Mouse (Mus musculus): ENCODE measurements around the gene Kctd7. TPM values are rescaled to one million over a fixed set of nuclear protein-coding genes. Genes with fewer than 3 reads are reported as not detected.

The Kctd7 gene
- polyA plus RNA-seq, 1 experiment from 2014 or later: 2.4 TPM

DNA sequence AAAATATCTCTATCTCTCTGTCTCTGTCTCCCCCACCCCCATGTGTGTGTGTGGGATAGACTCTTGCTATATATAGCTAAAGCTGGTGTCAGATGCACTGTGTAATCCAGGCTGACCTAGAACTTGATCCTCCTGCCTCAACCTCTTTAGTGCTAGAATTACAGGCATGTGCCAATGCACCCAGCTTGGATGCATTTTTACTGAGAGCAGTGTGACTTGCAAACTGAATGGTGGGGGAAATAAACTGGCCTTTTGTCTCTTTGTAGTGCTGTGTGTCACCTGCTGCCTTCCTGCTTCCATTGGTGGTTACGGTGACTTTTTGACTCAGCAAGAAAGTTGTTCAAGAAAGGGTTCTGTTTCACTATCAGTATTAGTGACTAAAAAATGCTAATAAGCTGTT is 51.6 kb downstream of the Kctd7 start:
- Histone ChIP-seq H3K4me1 (replicated peaks; ENCODE audit: control insufficient read depth, insufficient read depth) (no peaks in the 10 kb centered on the region), H3K9me3 (ENCODE audit: control insufficient read depth, low read length) (no peaks in the 10 kb centered on the region), H3K27ac (replicated peaks) (no peak overlapping the region), H3K4me2 (replicated peaks; ENCODE audit: low read depth) (no peak overlapping the region), H3K4me3 (ENCODE audit: low read depth, low read length) (no peak overlapping the region), H3K9ac (ENCODE audit: low read length) (no peak overlapping the region), H3K36me3 (ENCODE audit: control insufficient read depth, insufficient read depth, low read length) (peaks cover 12% of the 10 kb centered on the region; the same call in 1 of the 2 replicates), H3K27me3 (ENCODE audit: control insufficient read depth, insufficient read depth, low read length) (no peaks in the 10 kb centered on the region)
- no peak for ATAC-seq (ENCODE audit: low FRiP score, low TSS enrichment)
- 74% methylated on average over 1 of the region's 1 CpGs for WGBS
- no peak for DNase-seq (ENCODE audit: low spot score)
- TF ChIP-seq EP300 (optimal IDR thresholded peaks at IDR 0.05): no peak
- no peak for TF ChIP-seq CTCF (IDR thresholded peaks at IDR 0.05; ENCODE audit: low read depth)

DNA sequence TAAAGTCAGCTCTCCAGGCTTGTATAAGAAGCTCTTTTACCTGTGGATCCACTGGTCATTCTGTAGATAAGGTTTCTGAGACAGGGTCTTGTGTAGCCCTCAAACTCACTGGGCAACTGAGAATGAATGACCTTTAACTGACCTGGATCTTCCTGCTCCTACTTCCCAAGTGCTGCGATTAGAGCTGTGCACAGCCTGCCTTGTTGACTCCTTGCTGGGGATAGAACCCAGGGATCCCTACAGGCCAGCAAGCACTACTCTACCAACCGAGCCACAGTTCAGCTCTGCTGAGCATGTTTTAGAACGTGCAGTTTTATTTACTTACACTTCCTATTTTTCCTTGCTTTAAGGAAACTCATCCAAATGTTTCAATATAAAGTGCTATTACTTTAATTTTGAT is 52.8 kb downstream of the Kctd7 start:
- ATAC-seq (ENCODE audit: low FRiP score, low TSS enrichment): no peak
- H3K9ac ChIP-seq (ENCODE audit: low read length): no peak overlapping the region
- no peak overlapping the region for H3K4me3 ChIP-seq (ENCODE audit: low read depth, low read length)
- H3K27me3 ChIP-seq (ENCODE audit: control insufficient read depth, insufficient read depth, low read length): no peaks in the 10 kb centered on the region
- no peak for DNase-seq (ENCODE audit: low spot score)
- no peaks in the 10 kb centered on the region for H3K9me3 ChIP-seq (ENCODE audit: control insufficient read depth, low read length)
- no peak for TF ChIP-seq EP300 (optimal IDR thresholded peaks at IDR 0.05)
- no peak for TF ChIP-seq CTCF (IDR thresholded peaks at IDR 0.05; ENCODE audit: low read depth)
- 77% methylated on average over 3 of the region's 3 CpGs for WGBS
- peaks cover 12% of the 10 kb centered on the region; the same call in 1 of the 2 replicates for H3K36me3 ChIP-seq (ENCODE audit: control insufficient read depth, insufficient read depth, low read length)
- H3K27ac ChIP-seq (replicated peaks): no peak overlapping the region
- H3K4me2 ChIP-seq (replicated peaks; ENCODE audit: low read depth): no peak overlapping the region
- no peaks in the 10 kb centered on the region for H3K4me1 ChIP-seq (replicated peaks; ENCODE audit: control insufficient read depth, insufficient read depth)

DNA sequence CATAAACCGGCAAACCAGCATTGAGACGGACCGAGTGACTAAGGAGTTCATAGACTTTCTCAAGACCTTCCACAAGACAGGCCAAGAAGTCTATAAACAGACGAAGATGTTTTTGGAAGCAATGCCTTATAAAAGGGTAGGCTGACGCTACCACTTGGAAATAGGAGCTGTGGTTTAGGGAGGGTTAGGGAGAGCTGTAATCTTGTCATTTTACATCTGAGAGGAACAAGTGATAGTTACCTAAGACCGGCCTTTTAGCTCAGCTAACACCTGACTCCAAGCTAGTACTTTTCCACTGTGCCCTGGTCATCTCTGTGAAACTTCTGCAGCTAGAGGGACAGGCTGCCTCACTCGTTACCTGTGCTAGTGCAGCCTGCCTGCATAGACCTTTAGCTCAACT is 53.3 kb downstream of the Kctd7 start:
- H3K4me3 ChIP-seq (ENCODE audit: low read depth, low read length): no peak overlapping the region
- no peak overlapping the region for H3K27ac ChIP-seq (replicated peaks)
- H3K4me1 ChIP-seq (replicated peaks; ENCODE audit: control insufficient read depth, insufficient read depth): no peaks in the 10 kb centered on the region
- WGBS: 85% methylated on average over 7 of the region's 7 CpGs
- H3K9ac ChIP-seq (ENCODE audit: low read length): no peak overlapping the region
- DNase-seq (ENCODE audit: low spot score): no peak
- ATAC-seq (ENCODE audit: low FRiP score, low TSS enrichment): no peak
- H3K27me3 ChIP-seq (ENCODE audit: control insufficient read depth, insufficient read depth, low read length): no peaks in the 10 kb centered on the region
- peaks cover 12% of the 10 kb centered on the region; the same call in 1 of the 2 replicates for H3K36me3 ChIP-seq (ENCODE audit: control insufficient read depth, insufficient read depth, low read length)
- no peak for TF ChIP-seq EP300 (optimal IDR thresholded peaks at IDR 0.05)
- no peak for TF ChIP-seq CTCF (IDR thresholded peaks at IDR 0.05; ENCODE audit: low read depth)
- H3K9me3 ChIP-seq (ENCODE audit: control insufficient read depth, low read length): no peaks in the 10 kb centered on the region
- H3K4me2 ChIP-seq (replicated peaks; ENCODE audit: low read depth): no peak overlapping the region

DNA sequence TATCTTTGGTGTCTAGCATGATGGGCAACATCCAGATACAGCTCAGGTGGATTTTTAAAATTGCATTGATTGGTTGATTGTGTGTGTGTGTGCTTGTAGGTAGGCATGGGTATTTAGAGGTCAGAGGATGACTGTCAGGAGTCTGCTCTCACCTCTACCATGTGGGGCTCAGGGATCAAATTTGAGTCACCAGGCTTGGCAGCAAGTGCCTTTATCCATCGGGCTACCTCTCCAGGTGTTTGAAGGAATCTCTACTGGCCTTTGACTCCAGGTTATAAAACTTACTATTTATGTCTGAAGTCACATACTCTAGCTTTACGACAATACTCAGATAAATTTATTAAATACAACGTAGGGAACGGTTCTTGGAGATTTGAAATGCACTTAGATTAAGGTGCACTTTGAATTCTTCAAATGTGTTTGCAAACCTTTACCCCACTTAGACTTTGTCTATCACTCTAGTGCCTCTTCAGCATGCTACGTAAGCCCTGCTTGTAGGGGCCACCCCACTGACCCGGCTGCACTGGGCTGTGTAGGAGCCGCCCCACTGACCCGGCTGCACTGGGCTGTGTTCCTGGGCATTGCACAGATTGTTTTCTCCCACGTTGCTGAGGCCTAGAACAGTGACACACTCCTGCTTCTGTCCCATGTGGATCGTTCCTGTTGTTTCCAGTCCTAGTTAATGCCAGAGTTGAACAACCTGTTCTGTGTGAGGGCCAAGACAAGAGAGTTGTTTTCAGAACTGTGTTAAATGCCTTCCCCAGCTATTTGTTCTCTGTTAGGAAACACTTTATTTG is 55.8 kb downstream of the Kctd7 start:
- H3K36me3 ChIP-seq (ENCODE audit: control insufficient read depth, insufficient read depth, low read length): peaks cover 13% of the 10 kb centered on the region; the same call in 1 of the 2 replicates
- 70% methylated on average over 10 of the region's 10 CpGs for WGBS
- no peak for TF ChIP-seq CTCF (IDR thresholded peaks at IDR 0.05; ENCODE audit: low read depth)
- no peak for TF ChIP-seq EP300 (optimal IDR thresholded peaks at IDR 0.05)
- no peak overlapping the region for H3K4me2 ChIP-seq (replicated peaks; ENCODE audit: low read depth)
- DNase-seq (ENCODE audit: low spot score) (no peak), ATAC-seq (ENCODE audit: low FRiP score, low TSS enrichment) (peak; percentile 75)
- no peak overlapping the region for H3K4me3 ChIP-seq (ENCODE audit: low read depth, low read length)
- 0 out of 2 replicates have a peak overlapping the region, but pooled peaks have one; percentile 5 for H3K27ac ChIP-seq (replicated peaks)
- no peak overlapping the region for H3K9ac ChIP-seq (ENCODE audit: low read length)
- no peaks in the 10 kb centered on the region for H3K27me3 ChIP-seq (ENCODE audit: control insufficient read depth, insufficient read depth, low read length)
- H3K4me1 ChIP-seq (replicated peaks; ENCODE audit: control insufficient read depth, insufficient read depth): no peaks in the 10 kb centered on the region
- no peaks in the 10 kb centered on the region for H3K9me3 ChIP-seq (ENCODE audit: control insufficient read depth, low read length)

DNA sequence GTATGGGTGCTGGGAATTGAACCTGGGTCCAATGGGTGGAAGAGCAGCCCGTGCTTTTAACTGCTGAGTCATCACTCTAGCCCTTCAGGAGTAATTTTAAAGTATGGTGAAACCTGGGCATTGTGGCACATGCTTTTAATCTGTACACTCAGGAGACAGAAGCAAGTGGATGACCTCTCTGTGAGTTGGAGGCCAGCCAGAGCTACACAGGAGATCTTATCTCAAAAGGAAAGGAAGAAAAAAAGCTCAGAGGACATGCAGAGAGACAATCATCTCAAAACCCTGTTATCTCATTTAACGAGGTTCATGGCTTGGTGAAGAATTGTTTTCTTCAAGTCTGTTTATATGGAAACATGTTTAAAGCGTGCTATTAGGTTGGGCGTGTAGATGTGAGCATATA is 59.3 kb downstream of the Kctd7 start:
- Histone ChIP-seq H3K4me2 (replicated peaks; ENCODE audit: low read depth) (no peak overlapping the region), H3K36me3 (ENCODE audit: control insufficient read depth, insufficient read depth, low read length) (0 out of 2 replicates have a peak, but pooled peaks cover 8% of the 10 kb centered on the region), H3K4me3 (ENCODE audit: low read depth, low read length) (no peak overlapping the region), H3K27me3 (ENCODE audit: control insufficient read depth, insufficient read depth, low read length) (no peaks in the 10 kb centered on the region), H3K9me3 (ENCODE audit: control insufficient read depth, low read length) (no peaks in the 10 kb centered on the region), H3K9ac (ENCODE audit: low read length) (no peak overlapping the region), H3K27ac (replicated peaks) (no peak overlapping the region; the same call in 1 of the 2 replicates), H3K4me1 (replicated peaks; ENCODE audit: control insufficient read depth, insufficient read depth) (no peaks in the 10 kb centered on the region)
- no peak for DNase-seq (ENCODE audit: low spot score)
- peak; percentile 31; the same call in 1 of the 2 replicates for ATAC-seq (ENCODE audit: low FRiP score, low TSS enrichment)
- 65% methylated on average over 4 of the region's 4 CpGs for WGBS
- TF ChIP-seq EP300 (optimal IDR thresholded peaks at IDR 0.05) (no peak), CTCF (IDR thresholded peaks at IDR 0.05; ENCODE audit: low read depth) (no peak)

DNA sequence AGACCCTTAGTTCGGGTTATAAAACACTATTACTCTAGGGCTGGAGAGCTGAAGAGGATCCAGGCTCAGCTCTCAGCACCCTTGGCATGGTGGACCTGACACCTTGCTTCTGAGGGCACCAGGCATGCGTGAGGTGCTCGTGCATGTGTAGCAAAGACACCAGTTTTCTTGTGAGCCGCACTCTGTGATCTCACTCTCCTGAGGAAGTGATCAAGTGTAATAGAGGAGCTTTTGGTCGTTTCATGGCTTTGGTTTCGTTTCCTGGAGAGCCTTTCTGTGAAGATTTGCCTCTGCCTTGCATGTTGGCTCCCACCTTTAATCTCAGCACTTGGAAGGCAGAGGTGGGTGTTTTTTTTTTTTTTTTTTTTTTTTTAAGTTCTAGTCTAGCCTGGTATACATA is 59.9 kb downstream of the Kctd7 start:
- DNase-seq (ENCODE audit: low spot score) (no peak), ATAC-seq (ENCODE audit: low FRiP score, low TSS enrichment) (no peak)
- H3K4me1 ChIP-seq (replicated peaks; ENCODE audit: control insufficient read depth, insufficient read depth): no peaks in the 10 kb centered on the region
- H3K4me3 ChIP-seq (ENCODE audit: low read depth, low read length): no peak overlapping the region
- no peaks in the 10 kb centered on the region for H3K9me3 ChIP-seq (ENCODE audit: control insufficient read depth, low read length)
- no peak overlapping the region for H3K27ac ChIP-seq (replicated peaks)
- no peak overlapping the region for H3K9ac ChIP-seq (ENCODE audit: low read length)
- H3K27me3 ChIP-seq (ENCODE audit: control insufficient read depth, insufficient read depth, low read length): no peaks in the 10 kb centered on the region
- TF ChIP-seq EP300 (optimal IDR thresholded peaks at IDR 0.05) (no peak), CTCF (IDR thresholded peaks at IDR 0.05; ENCODE audit: low read depth) (no peak)
- no peak overlapping the region for H3K4me2 ChIP-seq (replicated peaks; ENCODE audit: low read depth)
- peaks cover 10% of the 10 kb centered on the region; the same call in 1 of the 2 replicates for H3K36me3 ChIP-seq (ENCODE audit: control insufficient read depth, insufficient read depth, low read length)
- WGBS: 83% methylated on average over 6 of the region's 6 CpGs

Other genes starting within 250 kb of the Kctd7 start
- gene Zbed5, start 249.1 kb upstream of the Kctd7 start, polyA plus RNA-seq (2015; fragmentation: Nextera tagmentation; extraction: Ambion mirVana): 1.8 and 2.6 TPM in 2 replicates
- 0.08 and 0.25 TPM in 2 replicates for gene Phkg1, start 246.3 kb upstream of the Kctd7 start, polyA plus RNA-seq (2015; fragmentation: Nextera tagmentation; extraction: Ambion mirVana)
- 2.2 and 3.0 TPM in 2 replicates for gene Nupr1l, start 236.3 kb upstream of the Kctd7 start, polyA plus RNA-seq (2015; fragmentation: Nextera tagmentation; extraction: Ambion mirVana)
- gene Vkorc1l1, start 202.9 kb upstream of the Kctd7 start, polyA plus RNA-seq (2015; fragmentation: Nextera tagmentation; extraction: Ambion mirVana): 24.1 TPM in 2 replicates
- gene Gusb, start 141.8 kb upstream of the Kctd7 start, polyA plus RNA-seq (2015; fragmentation: Nextera tagmentation; extraction: Ambion mirVana): 32.0 and 33.9 TPM in 2 replicates
- gene Asl, start 115.6 kb upstream of the Kctd7 start, polyA plus RNA-seq (2015; fragmentation: Nextera tagmentation; extraction: Ambion mirVana): 27.3 and 36.1 TPM in 2 replicates
- 26.0 and 26.4 TPM in 2 replicates for gene Crcp, start 115.6 kb upstream of the Kctd7 start, polyA plus RNA-seq (2015; fragmentation: Nextera tagmentation; extraction: Ambion mirVana)
- gene Tpst1, start 71.5 kb upstream of the Kctd7 start, polyA plus RNA-seq (2015; fragmentation: Nextera tagmentation; extraction: Ambion mirVana): 44.5 and 47.3 TPM in 2 replicates
- 33.0 and 33.6 TPM in 2 replicates for gene Rabgef1, start 26.9 kb downstream of the Kctd7 start, polyA plus RNA-seq (2015; fragmentation: Nextera tagmentation; extraction: Ambion mirVana)
- 33.2 and 34.4 TPM in 2 replicates for gene Tmem248, start 72.2 kb downstream of the Kctd7 start, polyA plus RNA-seq (2015; fragmentation: Nextera tagmentation; extraction: Ambion mirVana)
- 72.0 and 76.2 TPM in 2 replicates for gene Sbds, start 110.7 kb downstream of the Kctd7 start, polyA plus RNA-seq (2015; fragmentation: Nextera tagmentation; extraction: Ambion mirVana)
- 12.6 and 13.8 TPM in 2 replicates for gene Tyw1, start 110.8 kb downstream of the Kctd7 start, polyA plus RNA-seq (2015; fragmentation: Nextera tagmentation; extraction: Ambion mirVana)
- 0.11 and 0.25 TPM in 2 replicates for gene Caln1, start 224.6 kb downstream of the Kctd7 start, polyA plus RNA-seq (2015; fragmentation: Nextera tagmentation; extraction: Ambion mirVana)
- not detected in 2 replicates for gene A330070K13Rik, start 239.8 kb downstream of the Kctd7 start, polyA plus RNA-seq (2015; fragmentation: Nextera tagmentation; extraction: Ambion mirVana)